In the genomic region with DNA sequence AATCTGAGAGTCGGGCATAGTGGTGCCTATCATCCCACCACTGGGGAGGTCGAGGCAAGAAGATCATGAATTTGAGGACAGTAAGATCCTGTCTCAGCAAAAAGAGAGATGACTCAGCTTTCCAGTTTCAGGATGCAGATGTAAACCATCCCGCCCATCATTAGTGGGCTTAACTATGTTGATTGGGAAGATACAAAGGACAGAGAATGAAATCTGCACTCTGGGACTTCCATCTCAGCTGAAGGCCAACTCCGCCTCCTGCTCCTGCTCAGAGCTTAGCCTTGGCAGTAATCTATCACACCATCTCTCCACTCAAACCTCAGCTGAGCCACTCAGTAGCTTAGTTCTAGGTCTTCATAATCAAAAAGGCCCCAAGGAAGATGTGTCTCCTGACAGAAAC, we compare ENCODE assay signal across 9 mouse cellular contexts.
"Had no signal": no experiment of that assay in that cellular context is flagged by ENCODE, and none has a peak within 500 bp of the region (broad histone marks: within the 10 kb centered on the region; RNA-seq: fewer than 3 reads in every experiment).

No protein-coding gene starts in this region.

- DNase-seq: kidney, postnatal 14 days; lung, adult 2 months; right cerebral cortex, postnatal 14 days; thymus, adult 2 months; thymus, postnatal 25 days had no signal

- H3K4me3 ChIP-seq: limb, embryonic 10.5 days; liver, embryonic 15.5 days; midbrain, embryonic 13.5 days; stomach, embryonic 15.5 days had no signal

- H3K27me3 ChIP-seq: midbrain, embryonic 13.5 days; stomach, embryonic 15.5 days had no signal

- H3K4me1 ChIP-seq: liver, embryonic 15.5 days; midbrain, embryonic 13.5 days; stomach, embryonic 15.5 days had no signal

- H3K27ac ChIP-seq: limb, embryonic 10.5 days; liver, embryonic 15.5 days; midbrain, embryonic 13.5 days; stomach, embryonic 15.5 days had no signal

- H3K9me3 ChIP-seq: limb, embryonic 10.5 days; liver, embryonic 15.5 days; midbrain, embryonic 13.5 days; stomach, embryonic 15.5 days had no signal

- H3K36me3 ChIP-seq: limb, embryonic 10.5 days; liver, embryonic 15.5 days; midbrain, embryonic 13.5 days; stomach, embryonic 15.5 days had no signal
